Mouse (Mus musculus) testis, adult 2 months (tissue): ENCODE measurements around the gene Uqcrc1.

Experiments used
- CTCF ChIP-seq: fragments of 200-500 bp; IDR thresholded peaks from 2 replicates; pipeline ENCODE4 v1.5.1; 2012; ENCODE audit warnings: low read depth, mild to moderate bottlenecking, inconsistent platforms, low read length, moderate library complexity; ENCODE audit not compliant: control insufficient read depth, insufficient read depth, insufficient replicate concordance
- POLR2A ChIP-seq: fragments of 200-500 bp; IDR thresholded peaks from 2 replicates; pipeline ENCODE4 v1.6.1; 2012; ENCODE audit warnings: low read depth, mild to moderate bottlenecking, inconsistent platforms, low read length, moderate library complexity; ENCODE audit not compliant: control insufficient read depth

GRCm38 (mm10) chr9:108955846-108956245 lies 19.4 kb downstream of the Uqcrc1 start:
- TF ChIP-seq POLR2A (no peak), CTCF (no peak)
